18 mouse cellular contexts compared by ENCODE assay signal in genomic region chr15:99578802-99579485, GRCm38 (mm10). TPM values are rescaled to one million over a fixed set of nuclear protein-coding genes. Genes with fewer than 3 reads are reported as not detected.
A peak's percentile ranks its signal among the peaks of the same experiment; 100 is the strongest.
DNase-seq lines count a peak whose midpoint lies in the region; ATAC-seq and TF ChIP-seq lines count a peak whose summit lies in the region.
"Had no signal": no experiment of that assay in that cellular context is flagged by ENCODE, and none has a peak within 500 bp of the region (broad histone marks: within the 10 kb centered on the region; RNA-seq: fewer than 3 reads in every experiment).

Gene Aqp2, plus strand, starts transcription at chr15:99579055.

- H3K9me3 ChIP-seq in heart, embryonic 13.5 days = no peaks in the 10 kb centered on the region
- no peaks in the 10 kb centered on the region for H3K9me3 ChIP-seq in midbrain, embryonic 11.5 days (ENCODE audit: control insufficient read depth, low read length)
- H3K9me3 ChIP-seq in liver, embryonic 12.5 days (replicated peaks) = no peaks in the 10 kb centered on the region
- H3K9me3 ChIP-seq: forebrain, embryonic 13.5 days; limb, embryonic 12.5 days; neural tube, embryonic 12.5 days had no signal

- 71% methylated on average over 26 of the region's 26 CpGs for WGBS in heart, embryonic 13.5 days
- WGBS in midbrain, embryonic 11.5 days = 88% methylated on average over 26 of the region's 26 CpGs
- WGBS in liver, embryonic 12.5 days (ENCODE audit: insufficient replicate concordance) = 68% methylated on average over 26 of the region's 26 CpGs

- no peak within 1 kb of the TSS for H3K9ac ChIP-seq in heart, embryonic 13.5 days
- H3K9ac ChIP-seq in midbrain, embryonic 11.5 days (ENCODE audit: low read length) = no peak within 1 kb of the TSS
- H3K9ac ChIP-seq in liver, embryonic 12.5 days = no peak within 1 kb of the TSS
- H3K9ac ChIP-seq: forebrain, embryonic 13.5 days; limb, embryonic 12.5 days; liver, postnatal 0 days; neural tube, embryonic 12.5 days had no signal

- H3K4me2 ChIP-seq in heart, embryonic 13.5 days = no peak within 1 kb of the TSS
- H3K4me2 ChIP-seq in midbrain, embryonic 11.5 days = no peak within 1 kb of the TSS
- H3K4me2 ChIP-seq in liver, embryonic 12.5 days = no peak within 1 kb of the TSS
- H3K4me2 ChIP-seq: forebrain, embryonic 13.5 days; limb, embryonic 12.5 days; neural tube, embryonic 12.5 days had no signal

- H3K4me1 ChIP-seq in heart, embryonic 13.5 days = peaks cover 6% of the 10 kb centered on the region
- peaks cover under 1% of the 10 kb centered on the region for H3K4me1 ChIP-seq in midbrain, embryonic 11.5 days (ENCODE audit: control insufficient read depth, insufficient read depth, low read length)
- peaks cover under 1% of the 10 kb centered on the region; the same call in 1 of the 2 replicates for H3K4me1 ChIP-seq in liver, embryonic 12.5 days

- peaks cover 94% of the 10 kb centered on the region for H3K27me3 ChIP-seq in heart, embryonic 13.5 days (replicated peaks)
- peaks cover 25% of the 10 kb centered on the region for H3K27me3 ChIP-seq in midbrain, embryonic 11.5 days (ENCODE audit: control insufficient read depth, insufficient read depth, low read length)
- peaks cover 90% of the 10 kb centered on the region for H3K27me3 ChIP-seq in liver, embryonic 12.5 days (replicated peaks)

- H3K36me3 ChIP-seq in heart, embryonic 13.5 days = no peaks in the 10 kb centered on the region
- H3K36me3 ChIP-seq in midbrain, embryonic 11.5 days (ENCODE audit: control insufficient read depth, insufficient read depth, low read length) = no peaks in the 10 kb centered on the region
- no peaks in the 10 kb centered on the region for H3K36me3 ChIP-seq in liver, embryonic 12.5 days
- H3K36me3 ChIP-seq: limb, embryonic 12.5 days; neural tube, embryonic 12.5 days had no signal

- 0 out of 2 replicates have a peak, but pooled peaks have one; percentile 29 for ATAC-seq in heart, embryonic 13.5 days (ENCODE audit: extremely low read depth, insufficient number of reproducible peaks, low FRiP score, low TSS enrichment)
- ATAC-seq in midbrain, embryonic 11.5 days (ENCODE audit: low FRiP score) = no peak
- ATAC-seq in liver, embryonic 12.5 days = no peak
- ATAC-seq: activated CD4-positive, CD25-positive, alpha-beta regulatory T cell, adult 4 months; forebrain, embryonic 13.5 days; liver, postnatal 0 days; midbrain, embryonic 16.5 days had no signal

- no peak for DNase-seq in heart, adult 9 months (ENCODE audit: low spot score in 2 of 2)
- DNase-seq in adipocyte (ENCODE audit: low spot score) = peak; percentile 39
- peak; percentile 16 for DNase-seq in brain, adult 2 months (ENCODE audit: low read depth, low spot score)
- peak; percentile 16 for DNase-seq in kidney, adult 9 months
- no peak for DNase-seq in midbrain, embryonic 11.5 days (ENCODE audit: low spot score, missing footprints)
- no peak for DNase-seq in layer of hippocampus, adult 2 months (ENCODE audit: low spot score in 2 of 2)
- DNase-seq: gastrocnemius, postnatal 14 days; liver, postnatal 0 days; right cerebral cortex, postnatal 14 days had no signal

- no peak within 1 kb of the TSS for H3K4me3 ChIP-seq in heart, embryonic 13.5 days
- no peak within 1 kb of the TSS for H3K4me3 ChIP-seq in midbrain, embryonic 11.5 days (ENCODE audit: low read depth, low read length)
- no peak within 1 kb of the TSS for H3K4me3 ChIP-seq in layer of hippocampus, adult 2 months
- H3K4me3 ChIP-seq in liver, embryonic 12.5 days = no peak within 1 kb of the TSS
- H3K4me3 ChIP-seq: forebrain, embryonic 13.5 days; limb, embryonic 12.5 days; neural tube, embryonic 12.5 days had no signal

- TF ChIP-seq CTCF in layer of hippocampus, adult 2 months (conservative IDR thresholded peaks at IDR 0.05) = no peak

- no peak within 1 kb of the TSS for H3K27ac ChIP-seq in heart, embryonic 13.5 days (replicated peaks)
- H3K27ac ChIP-seq in midbrain, embryonic 11.5 days (ENCODE audit: low read depth, low read length) = no peak within 1 kb of the TSS
- H3K27ac ChIP-seq in layer of hippocampus, adult 2 months = no peak within 1 kb of the TSS
- H3K27ac ChIP-seq in liver, embryonic 12.5 days = no peak within 1 kb of the TSS
- H3K27ac ChIP-seq: forebrain, embryonic 13.5 days; limb, embryonic 12.5 days; neural tube, embryonic 12.5 days had no signal

RNA-seq across cellular contexts. Expression of gene Aqp2, which starts in this region (rescaled TPM):
- polyA plus RNA-seq in heart, embryonic 13.5 days (2015; fragmentation: Nextera tagmentation; extraction: Ambion mirVana) = not detected in 2 replicates
- polyA plus RNA-seq in midbrain, embryonic 11.5 days (2014; fragmentation: Nextera tagmentation; extraction: Ambion mirVana) = not detected in 2 replicates
- not detected for total RNA-seq in layer of hippocampus, adult 2 months (2021)
- polyA plus RNA-seq in liver, embryonic 12.5 days (2016; fragmentation: Nextera tagmentation; extraction: Ambion mirVana) = not detected in 2 replicates
- total RNA-seq: gastrocnemius, postnatal 14 days had no signal
- polyA plus RNA-seq: activated CD4-positive, CD25-positive, alpha-beta regulatory T cell, adult 4 months; forebrain, embryonic 13.5 days; heart, postnatal 0 days; intestine, embryonic 14.5 days; limb, embryonic 12.5 days; liver, postnatal 0 days; midbrain, embryonic 16.5 days; neural tube, embryonic 12.5 days had no signal

Comparison
In these comparisons a context has a peak if more than half of its experiments do, and no peak if none do; other contexts are left out.
1. Peak in ATAC-seq in heart, embryonic 13.5 days; RNA of the gene not detected or under 1 TPM.
2. DNase-seq: peak in adipocyte (single experiment), brain, adult 2 months (single experiment) and kidney, adult 9 months (single experiment); none in heart, adult 9 months (0 of 2), midbrain, embryonic 11.5 days (single experiment) and layer of hippocampus, adult 2 months (0 of 2).